Mouse (Mus musculus): ENCODE measurements around the gene Pdilt.

GRCm38 (mm10) chr7:119476500-119477389, 46.5 kb downstream of the Pdilt start:
- TF ChIP-seq CTCF (IDR thresholded peaks at IDR 0.05; ENCODE audit: borderline replicate concordance, insufficient read depth, low read depth, low read length) (no peak), POLR2A (IDR thresholded peaks at IDR 0.05; ENCODE audit: borderline replicate concordance, insufficient read depth, low read length) (no peak)

Data from cerebellum, adult 2 months (tissue).